Mouse (Mus musculus) midbrain, embryonic 13.5 days (tissue): ENCODE measurements at regions not wholly inside any gene's neighbourhood (a gene's known extent, or its start where the extent isn't known, plus 50 kb on each side); places are given as distances from the start of the nearest gene placed in this dataset.

Experiments
- ATAC-seq: fragments of 200-750 bp; cut with Nextera tagmentation; 2 replicates; pipeline ENCODE4 v1.8.0; 2017; ENCODE audit warnings: mild to moderate bottlenecking, moderate TSS enrichment, moderate library complexity
- H3K27ac ChIP-seq: fragments of 300-500 bp; sonication (generic); 2 replicates; pipeline ENCODE4 v1.5.1; 2015; ENCODE audit warnings: inconsistent platforms, mild to moderate bottlenecking, moderate library complexity
- H3K27me3 ChIP-seq: fragments of 300-500 bp; sonication (generic); 2 replicates; pipeline ENCODE4 v1.6.1; 2015; ENCODE audit warnings: mild to moderate bottlenecking, inconsistent platforms
- H3K36me3 ChIP-seq: fragments of 300-500 bp; sonication (generic); 2 replicates; pipeline ENCODE4 v1.6.1; 2015; ENCODE audit warnings: mild to moderate bottlenecking, inconsistent platforms
- H3K4me1 ChIP-seq: fragments of 300-500 bp; sonication (generic); replicated peaks from 2 replicates; pipeline ENCODE4 v1.6.1; 2015; ENCODE audit warnings: inconsistent platforms
- H3K4me2 ChIP-seq: fragments of 300-500 bp; sonication (generic); replicated peaks from 2 replicates; pipeline ENCODE4 v1.6.1; 2015; ENCODE audit warnings: moderate library complexity, mild to moderate bottlenecking, inconsistent platforms
- H3K4me3 ChIP-seq: fragments of 300-500 bp; sonication (generic); replicated peaks from 2 replicates; pipeline ENCODE4 v1.5.1; 2015; ENCODE audit warnings: mild to moderate bottlenecking, inconsistent platforms
- H3K9ac ChIP-seq: fragments of 300-500 bp; sonication (generic); replicated peaks from 2 replicates; pipeline ENCODE4 v1.6.1; 2015; ENCODE audit warnings: mild to moderate bottlenecking, inconsistent platforms
- H3K9me3 ChIP-seq: fragments of 300-500 bp; sonication (generic); 2 replicates; pipeline ENCODE4 v1.6.1; 2016; ENCODE audit warnings: mild to moderate bottlenecking, inconsistent platforms
- WGBS: fragments of 180-500 bp; shearing (Covaris S2); methylation state at CpG from one replicate; pipeline ENCODE4 v1.1.7; 2015; 5-methylcytosine and 5-hydroxymethylcytosine counted together

- no peak overlapping the region for H3K4me3 ChIP-seq
- H3K36me3 ChIP-seq = no peaks in the 10 kb centered on the region
- H3K27me3 ChIP-seq = no peaks in the 10 kb centered on the region
- peak overlapping the region; percentile 22 for H3K27ac ChIP-seq
- peak overlapping the region; percentile 12; the same call in 1 of the 2 replicates for H3K4me2 ChIP-seq
- no peak overlapping the region for H3K9ac ChIP-seq
- WGBS = 57% methylated on average over 19 of the region's 19 CpGs
- H3K4me1 ChIP-seq = peaks cover 18% of the 10 kb centered on the region
- H3K9me3 ChIP-seq = no peaks in the 10 kb centered on the region
- peak; percentile 78 for ATAC-seq
Observed at GRCm38 (mm10) chr2:84184288-84185015, 194.1 kb downstream of the Gm13691 start.

GRCm38 (mm10) chr2:84185016-84185330 lies 194.6 kb downstream of the Gm13691 start:
- H3K4me2 ChIP-seq = 0 out of 2 replicates have a peak overlapping the region, but pooled peaks have one; percentile 12
- no peaks in the 10 kb centered on the region for H3K36me3 ChIP-seq
- H3K4me3 ChIP-seq = no peak overlapping the region
- H3K4me1 ChIP-seq = peaks cover 18% of the 10 kb centered on the region
- H3K27me3 ChIP-seq = no peaks in the 10 kb centered on the region
- no peak overlapping the region for H3K27ac ChIP-seq
- 79% methylated on average over 7 of the region's 7 CpGs for WGBS
- ATAC-seq = no peak
- H3K9ac ChIP-seq = no peak overlapping the region
- no peaks in the 10 kb centered on the region for H3K9me3 ChIP-seq

GRCm38 (mm10) chr2:84186126-84186701 lies 195.9 kb downstream of the Gm13691 start:
- Histone ChIP-seq H3K27me3 (no peaks in the 10 kb centered on the region), H3K4me2 (no peak overlapping the region), H3K36me3 (no peaks in the 10 kb centered on the region), H3K4me1 (peaks cover 18% of the 10 kb centered on the region), H3K9me3 (no peaks in the 10 kb centered on the region), H3K9ac (no peak overlapping the region), H3K4me3 (no peak overlapping the region), H3K27ac (no peak overlapping the region)
- 0 out of 2 replicates have a peak, but pooled peaks have one; percentile 72 for ATAC-seq
- WGBS = 55% methylated on average over 9 of the region's 9 CpGs

GRCm38 (mm10) chr2:84187456-84187855 lies 197.1 kb downstream of the Gm13691 start:
- H3K36me3 ChIP-seq = no peaks in the 10 kb centered on the region
- no peak overlapping the region for H3K27ac ChIP-seq
- no peak for ATAC-seq
- H3K4me2 ChIP-seq = no peak overlapping the region
- peaks cover 18% of the 10 kb centered on the region for H3K4me1 ChIP-seq
- no peak overlapping the region for H3K4me3 ChIP-seq
- WGBS = 93% methylated on average over 4 of the region's 4 CpGs
- H3K9ac ChIP-seq = no peak overlapping the region
- H3K27me3 ChIP-seq = no peaks in the 10 kb centered on the region
- H3K9me3 ChIP-seq = no peaks in the 10 kb centered on the region

GRCm38 (mm10) chr2:84189302-84189701 lies 198.9 kb downstream of the Gm13691 start:
- Histone ChIP-seq H3K36me3 (no peaks in the 10 kb centered on the region), H3K4me2 (no peak overlapping the region), H3K27me3 (no peaks in the 10 kb centered on the region), H3K4me3 (no peak overlapping the region), H3K9me3 (no peaks in the 10 kb centered on the region), H3K4me1 (peaks cover 12% of the 10 kb centered on the region; the same call in 1 of the 2 replicates), H3K9ac (no peak overlapping the region), H3K27ac (no peak overlapping the region)
- WGBS = 90% methylated on average over 3 of the region's 3 CpGs
- ATAC-seq = no peak

GRCm38 (mm10) chr2:84217116-84217515 lies 208.1 kb downstream of the Calcrl start:
- Histone ChIP-seq H3K27me3 (no peaks in the 10 kb centered on the region), H3K9ac (no peak overlapping the region), H3K9me3 (no peaks in the 10 kb centered on the region), H3K4me2 (no peak overlapping the region), H3K27ac (no peak overlapping the region), H3K4me3 (no peak overlapping the region), H3K4me1 (no peaks in the 10 kb centered on the region), H3K36me3 (no peaks in the 10 kb centered on the region)
- 81% methylated on average over 1 of the region's 1 CpGs for WGBS
- no peak for ATAC-seq

GRCm38 (mm10) chr2:84222049-84222448 lies 203.2 kb downstream of the Calcrl start:
- no peak for ATAC-seq
- no peak overlapping the region for H3K27ac ChIP-seq
- H3K9me3 ChIP-seq = no peaks in the 10 kb centered on the region
- no peaks in the 10 kb centered on the region for H3K27me3 ChIP-seq
- no peak overlapping the region for H3K4me2 ChIP-seq
- WGBS = 89% methylated on average over 1 of the region's 1 CpGs
- H3K4me3 ChIP-seq = no peak overlapping the region
- no peak overlapping the region for H3K9ac ChIP-seq
- H3K4me1 ChIP-seq = no peaks in the 10 kb centered on the region
- no peaks in the 10 kb centered on the region for H3K36me3 ChIP-seq

- ATAC-seq = no peak
- Histone ChIP-seq H3K27me3 (no peaks in the 10 kb centered on the region), H3K4me3 (no peak overlapping the region), H3K4me2 (no peak overlapping the region), H3K9me3 (no peaks in the 10 kb centered on the region), H3K9ac (no peak overlapping the region), H3K4me1 (no peaks in the 10 kb centered on the region), H3K27ac (no peak overlapping the region), H3K36me3 (no peaks in the 10 kb centered on the region)
- WGBS = 80% methylated on average over 3 of the region's 3 CpGs
Observed at GRCm38 (mm10) chr2:84229777-84230176, 195.4 kb downstream of the Calcrl start.

GRCm38 (mm10) chr2:84235641-84236040 lies 189.6 kb downstream of the Calcrl start:
- no peak overlapping the region for H3K27ac ChIP-seq
- no peaks in the 10 kb centered on the region for H3K27me3 ChIP-seq
- no peaks in the 10 kb centered on the region for H3K9me3 ChIP-seq
- H3K9ac ChIP-seq = no peak overlapping the region
- no peak overlapping the region for H3K4me3 ChIP-seq
- H3K4me1 ChIP-seq = no peaks in the 10 kb centered on the region
- no peak overlapping the region for H3K4me2 ChIP-seq
- no peak for ATAC-seq
- 79% methylated on average over 4 of the region's 4 CpGs for WGBS
- H3K36me3 ChIP-seq = no peaks in the 10 kb centered on the region

GRCm38 (mm10) chr2:84241244-84241643 lies 184.0 kb downstream of the Calcrl start:
- no peak for ATAC-seq
- H3K4me1 ChIP-seq = 0 out of 2 replicates have a peak, but pooled peaks cover 5% of the 10 kb centered on the region
- no peak overlapping the region for H3K9ac ChIP-seq
- no peaks in the 10 kb centered on the region for H3K36me3 ChIP-seq
- H3K9me3 ChIP-seq = no peaks in the 10 kb centered on the region
- WGBS = 15% methylated on average over 4 of the region's 4 CpGs
- H3K4me2 ChIP-seq = no peak overlapping the region
- no peak overlapping the region for H3K27ac ChIP-seq
- no peak overlapping the region for H3K4me3 ChIP-seq
- H3K27me3 ChIP-seq = no peaks in the 10 kb centered on the region

- H3K9me3 ChIP-seq = no peaks in the 10 kb centered on the region
- ATAC-seq = peak; percentile 69
- 24% methylated on average over 1 of the region's 1 CpGs for WGBS
- no peak overlapping the region for H3K9ac ChIP-seq
- no peaks in the 10 kb centered on the region for H3K27me3 ChIP-seq
- no peaks in the 10 kb centered on the region for H3K36me3 ChIP-seq
- no peak overlapping the region for H3K4me3 ChIP-seq
- no peak overlapping the region for H3K4me2 ChIP-seq
- 0 out of 2 replicates have a peak, but pooled peaks cover 5% of the 10 kb centered on the region for H3K4me1 ChIP-seq
- no peak overlapping the region for H3K27ac ChIP-seq
Observed at GRCm38 (mm10) chr2:84241986-84242385, 183.2 kb downstream of the Calcrl start.

- Histone ChIP-seq H3K4me3 (no peak overlapping the region), H3K36me3 (no peaks in the 10 kb centered on the region), H3K4me1 (0 out of 2 replicates have a peak, but pooled peaks cover 5% of the 10 kb centered on the region), H3K9me3 (no peaks in the 10 kb centered on the region), H3K4me2 (no peak overlapping the region), H3K9ac (no peak overlapping the region), H3K27me3 (no peaks in the 10 kb centered on the region), H3K27ac (no peak overlapping the region)
- ATAC-seq = no peak
- WGBS = 87% methylated on average over 2 of the region's 2 CpGs
Observed at GRCm38 (mm10) chr2:84245900-84246299, 179.3 kb downstream of the Calcrl start.
